Mouse (Mus musculus): ENCODE measurements around the gene Ttc23l. TPM values are rescaled to one million over a fixed set of nuclear protein-coding genes. Genes with fewer than 3 reads are reported as not detected.

Ttc23l gene
- total and polyA plus RNA-seq, 3 experiments, result not detected

- Histone ChIP-seq H3K4me3 (ENCODE audit: control insufficient read depth in 1 of 2, insufficient read depth in 1 of 2, low read depth in 2 of 2, low read length in 2 of 2) (no peak overlapping the region), H3K27ac (ENCODE audit: control insufficient read depth, low read depth, low read length) (no peak overlapping the region), H3K27me3 (ENCODE audit: control insufficient read depth in 1 of 2, insufficient read depth in 2 of 2, low read length in 2 of 2) (peaks cover 0 to under 1% of the 10 kb centered on the region in 2 experiments; a peak in 1 of 4 replicates), H3K79me2 (ENCODE audit: control insufficient read depth, insufficient read depth, low read length, poor library complexity) (no peaks in the 10 kb centered on the region), H3K4me1 (ENCODE audit: control insufficient read depth in 1 of 2, insufficient read depth in 2 of 2, low read length in 2 of 2) (no peaks in the 10 kb centered on the region), H3K9ac (ENCODE audit: control insufficient read depth, low read depth, low read length, poor library complexity, severe bottlenecking) (no peak overlapping the region), H3K9me3 (replicated peaks; ENCODE audit: insufficient read depth, low read length) (no peaks in the 10 kb centered on the region), H3K36me3 (ENCODE audit: control insufficient read depth in 1 of 2, insufficient read depth in 2 of 2, low read length in 2 of 2) (no peaks in the 10 kb centered on the region)
- DNase-seq (ENCODE audit: low read depth, low spot score), result no peak
- TF ChIP-seq NRF1 (IDR thresholded peaks at IDR 0.05; ENCODE audit: insufficient read depth, low read depth, low read length, poor library complexity, severe bottlenecking), result no peak
- TF ChIP-seq GABPA (IDR thresholded peaks at IDR 0.05; ENCODE audit: low read depth, low read length), result no peak
- no peak for TF ChIP-seq MAX (IDR thresholded peaks at IDR 0.05; ENCODE audit: low read length)
- TF ChIP-seq EP300 (IDR thresholded peaks at IDR 0.05; ENCODE audit: low read depth in 1 of 2, low read length in 2 of 2), result no peak
- TF ChIP-seq ZMIZ1 (IDR thresholded peaks at IDR 0.05; ENCODE audit: low read depth, low read length), result no peak
- TF ChIP-seq TCF12 (IDR thresholded peaks at IDR 0.05; ENCODE audit: low read depth, low read length), result no peak
- no peak for TF ChIP-seq NELFE (IDR thresholded peaks at IDR 0.05; ENCODE audit: low read depth, low read length)
- TF ChIP-seq SMC3 (IDR thresholded peaks at IDR 0.05; ENCODE audit: low read depth, low read length), result no peak
- no peak for TF ChIP-seq USF2 (IDR thresholded peaks at IDR 0.05; ENCODE audit: borderline replicate concordance in 1 of 2, insufficient read depth in 1 of 2, low read depth in 1 of 2, low read length in 2 of 2)
- no peak for TF ChIP-seq GATA1 (IDR thresholded peaks at IDR 0.05; ENCODE audit: low read depth, low read length)
- no peak for TF ChIP-seq MAZ (IDR thresholded peaks at IDR 0.05; ENCODE audit: low read depth, low read length)
- no peak for TF ChIP-seq ZKSCAN1 (IDR thresholded peaks at IDR 0.05; ENCODE audit: low read depth, low read length)
- no peak for TF ChIP-seq MXI1 (IDR thresholded peaks at IDR 0.05; ENCODE audit: low read depth, low read length)
- no peak for TF ChIP-seq ELF1 (IDR thresholded peaks at IDR 0.05; ENCODE audit: low read depth, low read length)
- TF ChIP-seq POLR2AphosphoS2 (IDR thresholded peaks at IDR 0.05; ENCODE audit: low read length), result no peak
- no peak for TF ChIP-seq MAFK (IDR thresholded peaks at IDR 0.05; ENCODE audit: borderline replicate concordance, low read depth, low read length)
- no peak for TF ChIP-seq MYB (IDR thresholded peaks at IDR 0.05; ENCODE audit: low read depth, low read length)
These were observed 1.5 kb upstream of the Ttc23l start for GRCm38 (mm10) chr15:10560005-10560404.

GRCm38 (mm10) chr15:10554336-10554735, 4.1 kb downstream of the Ttc23l start:
- Histone ChIP-seq H3K4me3 (ENCODE audit: control insufficient read depth in 1 of 2, insufficient read depth in 1 of 2, low read depth in 2 of 2, low read length in 2 of 2) (no peak overlapping the region), H3K36me3 (ENCODE audit: control insufficient read depth in 1 of 2, insufficient read depth in 2 of 2, low read length in 2 of 2) (no peaks in the 10 kb centered on the region), H3K27ac (ENCODE audit: control insufficient read depth, low read depth, low read length) (no peak overlapping the region), H3K9me3 (replicated peaks; ENCODE audit: insufficient read depth, low read length) (no peaks in the 10 kb centered on the region), H3K4me1 (ENCODE audit: control insufficient read depth in 1 of 2, insufficient read depth in 2 of 2, low read length in 2 of 2) (no peaks in the 10 kb centered on the region), H3K79me2 (ENCODE audit: control insufficient read depth, insufficient read depth, low read length, poor library complexity) (no peaks in the 10 kb centered on the region), H3K9ac (ENCODE audit: control insufficient read depth, low read depth, low read length, poor library complexity, severe bottlenecking) (no peak overlapping the region), H3K27me3 (ENCODE audit: control insufficient read depth in 1 of 2, insufficient read depth in 2 of 2, low read length in 2 of 2) (no peaks in the 10 kb centered on the region; a peak in 1 of 4 replicates)
- no peak for TF ChIP-seq MYC (IDR thresholded peaks at IDR 0.05; ENCODE audit: low read depth, low read length)
- TF ChIP-seq JUND (IDR thresholded peaks at IDR 0.05; ENCODE audit: low read depth, low read length), result no peak
- TF ChIP-seq SMC3 (IDR thresholded peaks at IDR 0.05; ENCODE audit: low read depth, low read length), result no peak
- no peak for TF ChIP-seq USF1 (IDR thresholded peaks at IDR 0.05; ENCODE audit: low read depth, low read length)
- TF ChIP-seq KAT2A (conservative IDR thresholded peaks at IDR 0.05; ENCODE audit: low read depth, low read length), result no peak
- no peak for TF ChIP-seq BHLHE40 (IDR thresholded peaks at IDR 0.05; ENCODE audit: borderline replicate concordance, low read depth, low read length)
- no peak for TF ChIP-seq USF2 (IDR thresholded peaks at IDR 0.05; ENCODE audit: borderline replicate concordance in 1 of 2, insufficient read depth in 1 of 2, low read depth in 1 of 2, low read length in 2 of 2)
- TF ChIP-seq POLR2AphosphoS5 (IDR thresholded peaks at IDR 0.05; ENCODE audit: borderline replicate concordance, low read depth, low read length), result no peak
- no peak for TF ChIP-seq GABPA (IDR thresholded peaks at IDR 0.05; ENCODE audit: low read depth, low read length)
- no peak for TF ChIP-seq TBP (IDR thresholded peaks at IDR 0.05; ENCODE audit: low read depth, low read length)
- no peak for TF ChIP-seq UBTF (IDR thresholded peaks at IDR 0.05; ENCODE audit: borderline replicate concordance, insufficient read depth, low read depth, low read length)
- no peak for TF ChIP-seq ZNF384 (IDR thresholded peaks at IDR 0.05; ENCODE audit: low read depth, low read length)
- TF ChIP-seq GATA1 (IDR thresholded peaks at IDR 0.05; ENCODE audit: low read depth, low read length), result no peak
- TF ChIP-seq RCOR1 (IDR thresholded peaks at IDR 0.05; ENCODE audit: low read depth, low read length), result no peak
- no peak for TF ChIP-seq MAX (IDR thresholded peaks at IDR 0.05; ENCODE audit: low read length)
- no peak for DNase-seq (ENCODE audit: low read depth, low spot score)

Data from MEL (cell line).